Mouse (Mus musculus) WW6 (cell line): ENCODE results near the gene Ttc3.

ENCODE experiments used
- DNase-seq: peaks from one replicate; pipeline ENCODE4 v3.0.0-alpha.2; 2013; ENCODE audit warnings: low read depth, low spot score

The Ttc3 gene

DNA sequence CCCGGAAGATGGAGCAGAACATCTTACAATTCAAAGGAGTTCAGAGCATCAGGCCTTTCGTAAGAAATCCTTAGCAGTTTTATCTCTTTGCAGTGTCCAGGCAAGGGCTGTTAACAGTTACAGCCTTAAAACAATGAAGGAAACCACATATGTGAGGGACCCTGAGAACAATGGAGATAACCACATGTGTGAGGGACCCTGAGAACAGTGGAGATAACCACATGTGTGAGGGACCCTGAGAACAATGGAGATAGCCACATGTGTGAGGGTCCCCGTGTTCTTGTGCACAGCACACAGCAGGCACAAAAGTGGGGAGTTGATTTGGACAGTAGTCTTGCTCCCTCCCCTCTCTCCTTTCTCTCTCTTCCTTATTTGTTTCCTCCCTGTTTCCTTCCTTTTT is 12.3 kb upstream of the Ttc3 start:
- no peak for DNase-seq

DNA sequence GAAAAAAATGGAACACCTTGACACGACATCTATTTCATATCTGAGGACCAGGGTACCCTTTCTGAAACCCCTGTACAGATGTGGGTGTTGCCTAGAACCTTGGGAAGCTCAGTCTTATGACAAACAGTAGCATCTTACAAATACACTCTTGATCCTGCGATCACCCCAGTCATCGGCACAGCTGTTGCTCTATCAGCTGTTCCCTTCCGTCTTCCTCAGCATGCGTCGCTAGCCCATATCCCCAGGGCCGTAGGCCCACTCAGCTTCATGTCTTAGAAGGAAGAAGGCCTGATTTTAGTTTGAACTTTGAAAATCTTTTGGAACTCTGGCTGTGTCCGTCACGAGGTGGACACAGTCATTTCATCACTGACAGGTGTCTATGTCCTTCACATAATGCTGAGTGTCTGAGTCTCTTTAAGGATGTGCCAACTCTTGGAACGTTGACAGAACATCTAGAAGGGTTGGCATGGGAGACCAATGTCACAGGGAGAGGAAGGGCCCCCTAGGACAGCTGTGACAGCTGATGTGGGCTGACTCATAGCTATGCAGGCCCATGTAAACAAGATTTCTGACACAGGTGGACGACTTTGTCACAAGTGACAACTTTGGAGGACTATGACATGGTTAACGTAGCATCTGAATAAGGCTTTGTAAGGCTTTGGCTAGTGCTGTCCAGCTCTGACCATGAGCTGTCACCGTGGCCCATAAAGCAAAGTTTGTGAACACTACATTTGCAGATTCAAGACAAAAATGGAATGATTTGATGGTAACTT is 9.7 kb upstream of the Ttc3 start:
- DNase-seq = no peak

DNA sequence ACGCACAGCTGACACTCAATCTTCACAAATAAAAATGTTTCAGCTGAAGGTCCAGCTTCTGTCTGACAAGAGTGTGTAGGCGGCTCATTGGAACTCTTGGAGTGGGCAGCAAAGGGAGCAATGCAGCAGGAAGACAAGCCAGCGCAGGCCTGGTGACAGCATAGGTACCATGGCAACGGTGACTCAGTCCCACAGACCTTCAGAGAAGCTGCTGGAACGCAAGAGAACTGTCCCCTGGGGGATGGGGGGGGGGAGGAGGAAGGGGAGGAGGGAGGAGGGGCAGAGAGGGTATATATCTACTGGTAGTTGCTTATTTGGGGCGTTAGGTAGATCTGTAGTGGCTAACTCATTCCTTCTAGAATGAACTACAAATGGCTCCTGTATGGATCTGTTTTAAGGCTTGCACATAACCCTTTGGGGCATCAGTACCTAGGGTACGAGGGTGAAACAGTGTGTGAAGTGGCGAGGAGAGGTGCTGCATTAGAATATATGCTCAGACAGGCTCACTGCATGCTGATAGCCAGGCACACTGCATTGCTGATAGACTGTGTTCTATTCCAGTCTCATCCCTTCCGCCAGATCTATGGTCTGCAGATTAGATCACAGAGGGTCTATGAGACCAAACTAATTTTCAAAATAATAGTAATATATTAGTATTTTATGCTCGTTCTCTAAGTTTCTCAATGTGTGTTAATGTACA is 8.1 kb upstream of the Ttc3 start:
- DNase-seq = no peak

DNA sequence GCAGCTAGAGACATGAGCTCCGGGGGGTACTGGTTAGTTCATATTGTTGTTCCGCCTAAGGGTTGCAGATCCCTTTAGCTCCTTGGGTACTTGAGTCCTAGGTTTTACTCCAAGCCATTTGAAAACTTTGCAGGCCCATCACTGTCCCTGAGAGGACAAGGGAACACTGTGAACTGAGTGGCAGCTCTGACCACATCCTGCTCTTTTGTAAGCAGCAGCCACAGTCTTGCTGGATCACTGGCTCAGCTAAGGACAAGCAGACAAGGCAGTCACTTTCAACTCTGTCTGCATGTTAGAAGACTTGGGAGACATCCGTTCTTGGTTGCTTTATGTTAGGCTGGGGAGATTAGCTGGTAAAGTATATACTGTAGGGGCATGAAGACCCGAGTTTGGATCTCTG is 6.6 kb upstream of the Ttc3 start:
- DNase-seq = no peak

DNA sequence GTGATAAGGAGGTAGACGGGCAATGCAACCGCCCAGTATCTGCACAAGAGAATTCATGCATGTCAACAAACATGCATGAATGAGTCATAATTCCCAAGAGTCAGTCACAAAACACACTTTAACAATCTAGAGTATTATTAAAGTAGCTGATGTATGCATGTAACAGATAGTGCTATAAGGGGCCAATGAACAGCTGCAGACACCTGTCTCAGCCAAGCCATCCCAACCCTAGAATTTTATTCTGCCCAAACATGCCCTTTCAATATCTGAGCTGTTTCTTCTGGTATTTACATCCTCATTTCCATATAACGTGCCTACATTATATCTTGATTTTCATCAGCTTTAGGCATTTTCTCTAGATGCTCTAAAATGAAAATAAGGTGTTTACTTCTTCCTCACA is 5.0 kb upstream of the Ttc3 start:
- DNase-seq = no peak

DNA sequence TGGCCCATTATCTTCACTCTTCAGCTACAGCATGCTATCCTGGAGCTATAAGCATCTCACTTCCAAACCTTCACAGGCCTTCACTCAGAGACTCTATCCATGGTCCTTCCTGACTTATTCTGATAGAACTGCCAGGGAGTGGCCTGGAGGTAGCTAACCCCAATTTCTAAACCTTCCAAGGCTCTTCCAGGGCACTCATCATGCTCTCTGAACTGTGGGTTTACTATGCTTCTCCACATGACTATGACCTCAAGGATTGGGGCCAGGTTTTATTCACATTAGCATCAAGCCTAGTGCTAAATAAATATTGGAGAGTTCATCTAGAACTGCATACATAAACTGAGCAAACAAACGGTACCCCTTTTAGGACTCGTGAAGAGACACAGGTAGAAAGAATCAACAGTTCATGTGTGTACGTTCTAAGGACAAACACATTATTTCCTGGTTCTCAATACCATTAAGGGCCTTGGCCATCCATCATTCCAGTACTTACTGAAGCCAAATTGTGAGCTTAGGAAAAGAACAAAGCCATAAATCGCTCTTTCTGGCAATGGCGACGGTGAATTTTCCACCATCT is 734 bp upstream of the Ttc3 start:
- DNase-seq = no peak

DNA sequence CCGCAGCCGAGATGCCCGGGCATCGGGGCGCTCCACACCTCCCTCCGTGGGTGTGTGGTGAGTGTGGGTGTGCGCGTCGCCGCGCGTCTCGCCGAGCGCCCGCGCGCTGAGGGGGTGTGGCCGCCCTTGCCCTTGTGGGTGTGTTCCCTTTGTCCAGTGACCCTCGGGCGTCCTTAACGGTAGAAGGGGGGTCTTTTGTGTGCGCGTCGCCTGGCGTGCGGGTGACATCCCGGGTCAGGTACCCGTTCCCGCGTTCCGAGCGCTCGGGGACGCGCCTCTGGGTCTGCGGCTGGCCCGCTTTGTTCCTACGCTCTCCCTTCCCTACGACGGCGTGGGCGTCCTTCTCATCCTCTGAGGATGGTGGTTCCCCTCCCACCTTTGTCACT is 490 bp downstream of the Ttc3 start:
- peak; percentile 60 for DNase-seq

DNA sequence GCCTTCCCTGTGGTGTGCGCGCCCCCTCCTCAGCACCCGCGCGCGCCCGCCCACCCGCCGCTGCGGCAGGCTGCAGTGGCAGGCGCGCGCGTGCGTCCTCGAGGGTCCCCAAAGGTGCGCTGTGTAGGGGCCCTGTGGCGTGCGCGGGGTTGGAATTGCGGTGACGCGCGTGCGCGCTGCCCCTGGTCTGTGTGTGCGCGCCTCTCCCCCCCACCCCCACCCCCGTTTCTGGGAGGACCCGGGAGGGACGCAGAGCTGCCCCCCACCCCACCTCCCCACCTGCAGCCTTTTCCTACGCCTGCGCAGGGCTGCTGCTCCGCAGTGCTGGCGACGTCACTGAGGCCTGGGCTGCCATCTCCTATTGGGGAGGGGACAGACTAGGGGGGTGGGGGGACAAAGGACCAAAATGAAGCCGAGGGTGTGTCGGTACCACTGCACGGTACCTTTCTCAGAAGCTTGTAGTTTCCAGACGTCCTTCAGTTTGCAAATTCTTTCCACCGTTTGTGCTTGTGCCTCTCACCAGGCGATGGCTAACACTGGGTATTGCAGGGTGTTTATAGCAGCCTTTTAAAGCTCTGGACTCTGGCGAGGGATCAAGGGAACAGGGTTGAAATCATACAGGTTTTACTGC is 998 bp downstream of the Ttc3 start, which contains the start of gene Pigp:
Gene Pigp (minus strand): TSS at position 542 of the 631 bp plus-strand sequence.
- DNase-seq = peak; percentile 62

DNA sequence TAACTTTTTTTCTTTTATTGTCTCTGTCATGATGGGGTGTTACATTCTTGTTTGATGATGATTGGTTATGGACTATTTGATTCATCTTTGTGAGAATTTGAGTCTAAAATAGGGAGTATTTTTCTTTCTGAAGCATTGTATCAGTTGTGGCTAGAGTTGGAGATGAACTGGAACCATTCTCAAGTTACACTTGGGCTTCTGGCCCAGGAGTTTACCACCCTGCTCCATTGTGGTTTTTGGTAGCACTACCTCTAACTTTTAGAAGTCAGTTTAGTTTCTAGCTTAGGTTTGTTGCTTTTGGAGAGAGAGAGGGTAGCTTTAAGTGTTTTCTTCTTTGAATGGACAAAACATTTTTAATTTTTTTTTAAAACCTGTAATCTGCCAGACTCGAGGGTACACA is 9.0 kb downstream of the Ttc3 start:
- no peak for DNase-seq

DNA sequence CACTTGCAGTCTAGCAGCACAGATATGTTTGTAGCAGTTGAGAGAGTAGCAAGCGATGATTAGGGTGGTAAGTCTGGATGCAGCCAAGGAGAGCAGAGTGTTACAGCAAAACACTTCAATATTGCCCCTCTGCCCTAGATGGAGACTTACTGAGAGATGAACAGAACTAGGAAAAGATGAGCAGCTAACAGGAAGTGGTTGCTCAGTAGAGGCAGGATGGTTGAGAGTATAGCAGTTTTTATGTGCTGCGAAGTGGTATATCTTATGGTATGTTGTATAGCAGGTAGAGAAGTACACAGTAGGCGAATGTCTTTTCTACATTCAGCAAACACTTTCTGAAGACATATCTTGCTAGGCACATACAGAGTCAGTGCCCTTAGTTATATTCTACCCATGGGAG is 12.9 kb downstream of the Ttc3 start:
- DNase-seq = no peak

DNA sequence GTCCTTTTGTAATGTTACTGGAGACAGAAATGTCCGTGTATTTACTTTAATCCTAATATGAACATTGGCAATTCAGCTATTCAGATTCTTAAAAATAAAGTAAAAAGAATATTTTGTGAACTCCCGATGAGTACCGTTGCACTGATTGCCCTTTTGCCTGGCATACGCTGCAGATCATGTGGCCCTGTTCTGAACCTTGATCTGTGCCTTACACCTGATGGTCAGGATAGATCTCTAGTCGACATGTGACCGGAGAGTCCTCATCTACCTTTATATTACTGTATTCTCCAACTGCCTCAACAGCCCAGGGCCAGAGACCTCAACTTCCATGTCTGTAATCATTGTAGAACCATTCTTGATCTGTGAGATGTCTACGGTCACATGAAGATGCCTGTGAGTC is 17.3 kb downstream of the Ttc3 start:
- no peak for DNase-seq

DNA sequence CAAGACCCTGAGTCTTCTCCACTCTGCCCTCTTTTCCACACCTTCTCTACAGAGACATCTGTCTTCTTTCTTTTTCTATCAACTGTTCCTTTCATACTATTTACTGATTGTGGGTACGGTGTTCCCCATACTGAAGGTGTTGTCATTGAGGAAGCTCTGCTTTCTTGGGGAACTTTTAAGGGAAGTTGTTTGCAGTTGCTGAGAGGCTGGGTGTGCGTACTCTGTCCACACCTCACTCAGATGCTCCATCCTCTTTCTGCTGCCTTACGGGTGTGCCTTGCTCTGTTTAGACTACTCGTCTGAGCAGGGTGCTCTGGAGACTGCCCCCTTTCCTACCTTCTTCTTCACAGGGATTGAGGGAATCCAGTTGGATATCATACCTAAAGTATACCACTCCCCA is 21.9 kb downstream of the Ttc3 start:
- no peak for DNase-seq

DNA sequence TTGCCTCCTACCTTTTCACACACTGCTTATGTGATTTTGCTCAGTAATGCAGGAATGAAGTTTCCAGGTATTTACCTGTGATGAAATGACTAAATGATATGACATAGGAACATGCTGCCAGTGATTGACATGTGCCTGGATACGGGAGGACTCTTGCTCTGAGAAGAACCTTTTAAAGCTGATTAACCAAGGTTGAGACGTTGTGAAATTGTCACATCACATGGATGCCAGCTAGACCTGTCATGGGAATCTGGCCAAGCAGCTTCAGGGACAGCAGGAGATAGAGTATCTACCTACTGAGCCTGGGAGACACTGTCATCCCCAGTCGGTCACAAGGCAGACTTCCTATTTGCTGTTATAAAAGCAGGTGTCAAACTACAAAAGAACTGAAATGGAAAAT is 24.6 kb downstream of the Ttc3 start:
- DNase-seq = no peak

DNA sequence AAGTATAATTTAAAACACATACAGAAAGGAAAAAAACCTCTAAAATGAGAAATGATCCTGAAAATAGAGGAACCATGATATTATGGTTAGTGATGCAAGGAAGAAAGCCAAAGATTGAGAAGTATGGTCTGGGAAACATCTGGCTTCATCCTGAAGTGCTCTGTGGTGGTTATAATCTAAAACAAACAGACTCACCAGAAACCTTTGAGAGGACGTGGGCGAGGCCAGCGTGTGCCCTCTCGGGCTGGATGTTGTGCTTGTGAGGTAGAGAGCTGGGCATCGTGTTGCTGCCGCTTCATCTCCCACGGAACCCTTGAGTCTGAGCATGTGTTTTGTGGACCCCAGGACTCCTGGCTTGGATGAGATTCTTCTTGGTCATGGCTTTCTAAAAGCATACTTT is 26.2 kb downstream of the Ttc3 start:
- DNase-seq = no peak

DNA sequence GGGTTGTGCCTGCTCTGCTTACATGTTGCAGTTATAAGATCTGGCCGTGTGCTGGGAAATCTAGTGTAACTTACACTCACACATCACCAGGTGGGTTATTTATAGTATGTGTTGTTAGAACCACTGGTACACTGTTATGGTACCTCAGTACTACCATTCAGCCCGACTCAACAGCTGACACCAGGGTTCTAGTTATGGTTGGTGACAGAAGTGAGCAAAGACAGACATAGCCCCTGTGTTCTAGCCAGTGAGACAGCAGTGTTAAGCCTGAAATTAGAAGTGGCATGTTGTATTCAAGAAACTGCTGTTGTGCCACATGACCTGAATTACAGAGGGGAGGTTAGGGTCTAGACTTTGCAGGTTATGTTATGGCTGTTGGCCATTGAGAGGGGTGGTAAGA is 28.7 kb downstream of the Ttc3 start:
- DNase-seq = no peak

DNA sequence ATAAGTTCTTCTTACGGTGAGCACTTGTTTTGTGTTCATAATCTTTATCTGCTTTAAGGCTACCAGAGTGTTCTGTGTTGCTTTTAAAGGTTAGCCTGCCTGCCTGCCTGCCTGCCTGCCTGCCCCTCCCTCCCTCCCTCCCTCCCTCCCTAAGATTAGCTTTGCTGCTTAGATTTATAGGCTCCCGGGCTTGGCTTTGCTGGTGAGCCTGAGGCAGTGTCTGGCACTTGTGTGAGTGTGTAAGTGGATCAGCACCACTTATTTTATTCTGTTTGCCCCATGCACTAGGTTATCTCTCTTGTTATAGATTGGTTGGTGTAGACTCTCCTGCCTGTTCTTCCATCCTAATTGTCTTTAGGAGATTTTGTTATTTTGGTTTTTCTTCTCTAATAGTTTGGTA is 31.2 kb downstream of the Ttc3 start:
- no peak for DNase-seq

DNA sequence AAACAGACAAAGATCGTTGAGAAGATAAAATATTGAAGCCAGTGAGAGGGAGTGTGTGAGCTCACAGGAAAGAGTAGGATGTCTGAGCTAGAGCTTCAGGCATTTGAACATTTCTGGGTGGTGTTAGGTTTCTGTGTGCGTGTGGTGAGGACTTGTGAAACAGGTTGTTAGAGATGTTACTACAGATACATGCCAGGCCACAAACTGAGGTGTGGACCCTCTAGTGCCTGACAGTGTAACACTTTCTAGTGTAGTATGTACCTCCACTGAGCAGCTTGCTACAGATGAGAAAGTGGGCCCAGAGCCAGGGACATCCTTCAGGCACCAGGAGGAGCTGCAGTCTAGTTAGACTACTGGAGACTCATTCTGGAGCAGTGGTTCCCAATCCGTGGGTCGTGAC is 31.8 kb downstream of the Ttc3 start:
- DNase-seq = no peak

DNA sequence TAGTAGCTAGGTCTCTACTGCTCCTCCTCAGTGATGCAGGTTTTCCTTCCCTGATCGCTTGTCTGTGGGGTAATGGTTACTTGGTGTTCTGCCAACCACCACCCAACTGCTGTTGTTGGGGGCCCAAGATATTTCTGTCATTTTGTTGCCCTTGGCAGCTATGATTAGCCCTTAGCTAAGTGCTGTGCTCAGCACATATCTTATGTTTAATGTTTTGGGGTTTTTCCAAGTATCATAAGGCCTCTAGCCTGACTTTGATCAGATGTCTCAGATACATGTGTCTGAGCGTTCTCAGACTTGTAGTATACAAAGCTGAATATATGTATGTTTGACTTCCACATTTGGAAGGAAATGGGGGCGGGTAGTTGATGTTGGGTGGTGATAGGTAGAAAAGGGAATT is 40.9 kb downstream of the Ttc3 start:
- no peak for DNase-seq

DNA sequence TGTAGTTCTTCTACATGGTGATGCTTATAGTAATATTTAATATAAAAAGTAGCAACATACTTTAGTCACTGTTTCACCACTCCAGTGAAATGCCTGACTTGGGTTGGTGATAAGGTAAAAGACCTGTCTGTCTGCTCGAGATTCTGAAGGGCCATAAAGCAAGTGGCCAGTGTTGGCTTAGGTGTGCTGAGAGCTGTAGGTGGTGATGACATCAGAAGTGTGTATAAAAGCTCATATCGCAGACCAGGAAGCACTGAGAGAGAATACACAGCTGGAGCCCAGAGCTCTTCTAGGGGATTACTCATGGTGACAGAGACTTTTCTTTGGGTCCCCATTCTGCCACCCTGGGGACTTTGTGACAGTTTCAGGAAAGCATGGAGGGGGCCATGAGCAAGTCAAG is 41.8 kb downstream of the Ttc3 start:
- DNase-seq = no peak

DNA sequence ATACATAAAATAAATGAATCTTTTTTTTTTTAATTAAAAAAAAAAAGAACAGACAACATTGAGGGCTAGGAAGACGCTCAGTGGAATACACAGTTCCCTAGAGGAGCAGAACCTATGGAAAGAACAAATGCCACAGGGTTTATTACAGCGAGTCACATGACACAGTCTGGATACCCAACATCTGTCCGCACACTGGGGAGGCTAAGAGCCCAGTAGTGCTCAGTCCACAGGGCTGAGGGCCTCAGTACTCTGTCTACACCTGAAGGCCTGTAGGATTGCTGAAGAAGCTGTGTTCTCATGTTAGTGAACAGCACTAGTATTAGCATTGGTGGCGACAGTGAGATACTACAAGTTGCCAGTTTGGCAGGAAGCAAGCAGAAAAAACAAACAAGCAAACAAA is 42.3 kb downstream of the Ttc3 start:
- DNase-seq = no peak

DNA sequence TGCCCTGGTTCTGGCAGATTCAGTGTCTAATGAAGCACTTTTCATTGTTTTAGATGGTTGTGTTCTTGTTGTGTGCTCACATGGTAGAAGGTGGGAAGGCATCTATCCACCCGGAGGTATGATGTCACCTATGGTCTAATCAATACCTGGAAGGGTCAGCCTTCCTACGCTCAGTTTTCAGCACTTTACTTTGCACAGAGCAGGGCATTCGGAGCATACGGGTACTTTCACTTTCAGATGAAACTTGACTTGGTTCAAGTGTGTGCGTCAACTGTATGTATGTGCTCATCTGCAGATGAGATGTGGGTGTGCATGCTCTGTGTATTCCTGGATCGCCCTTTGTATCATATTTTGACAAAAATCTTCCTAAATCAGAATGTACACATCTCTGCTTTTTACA is 43.7 kb downstream of the Ttc3 start:
- DNase-seq = no peak

DNA sequence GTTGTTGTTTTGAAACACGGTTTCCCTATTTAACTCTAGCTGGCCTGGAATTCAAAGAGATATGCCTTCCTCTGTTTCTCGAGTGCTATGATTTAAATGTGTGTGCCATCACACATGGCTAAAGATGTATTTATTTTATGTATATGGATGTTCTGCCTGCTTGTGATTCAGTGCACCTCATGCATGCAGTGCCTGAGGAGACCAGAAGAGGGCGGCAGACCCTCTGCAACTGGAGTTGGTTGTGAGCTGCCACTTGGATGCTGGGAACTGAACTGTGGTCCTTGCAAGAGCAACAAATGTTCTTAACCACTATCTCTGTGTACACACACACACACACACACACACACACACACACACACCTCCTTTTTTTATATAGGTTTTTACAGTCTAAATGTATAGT is 50.1 kb downstream of the Ttc3 start:
- no peak for DNase-seq

DNA sequence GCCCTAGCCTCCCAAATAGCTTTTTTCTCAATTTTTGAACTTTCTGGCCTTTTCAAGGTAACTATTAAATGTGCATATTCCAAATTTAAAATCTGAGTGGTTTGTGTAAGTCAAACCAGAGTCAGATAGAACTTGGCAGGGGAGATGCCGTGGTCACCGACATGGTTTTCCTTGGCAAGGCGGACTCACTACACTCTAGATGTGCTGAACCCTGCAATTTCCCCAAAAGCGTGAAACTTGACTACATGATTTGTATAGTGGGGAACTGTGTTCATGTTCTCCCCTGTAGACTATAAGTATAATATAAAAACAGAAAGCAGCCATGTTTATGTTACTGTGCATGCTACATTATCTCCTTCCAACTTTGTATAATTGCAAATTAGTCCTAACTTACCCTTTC is 58.5 kb downstream of the Ttc3 start:
- no peak for DNase-seq
